Mouse (Mus musculus): Measurements from ENCODE around the gene Il22ra2.

- TF ChIP-seq CTCF (IDR thresholded peaks at IDR 0.05; ENCODE audit: extremely low read depth, insufficient read depth, insufficient read length, insufficient replicate concordance) (no peak), POLR2A (IDR thresholded peaks at IDR 0.05; ENCODE audit: low read depth, low read length) (no peak)
Observed at GRCm38 (mm10) chr10:19627748-19628147, 6.0 kb downstream of the Il22ra2 start.

Measured in spleen, adult 2 months (tissue).